Mouse (Mus musculus) small intestine, adult 2 months (tissue): Measurements from ENCODE around the gene Tmem219.

ENCODE experiments used
- CTCF ChIP-seq: fragments of 200-500 bp; IDR thresholded peaks from 2 replicates; pipeline ENCODE4 v1.5.1; 2012; ENCODE audit warnings: low read depth, mild to moderate bottlenecking, control low read depth, inconsistent platforms, low read length, moderate library complexity, mixed read lengths; ENCODE audit not compliant: insufficient replicate concordance, insufficient read length; ENCODE audit errors: extremely low read depth
- POLR2A ChIP-seq: fragments of 200-500 bp; IDR thresholded peaks from 2 replicates; pipeline ENCODE4 v1.6.1; 2012; ENCODE audit warnings: low read depth, mild to moderate bottlenecking, control low read depth, inconsistent platforms, low read length, moderate library complexity

DNA sequence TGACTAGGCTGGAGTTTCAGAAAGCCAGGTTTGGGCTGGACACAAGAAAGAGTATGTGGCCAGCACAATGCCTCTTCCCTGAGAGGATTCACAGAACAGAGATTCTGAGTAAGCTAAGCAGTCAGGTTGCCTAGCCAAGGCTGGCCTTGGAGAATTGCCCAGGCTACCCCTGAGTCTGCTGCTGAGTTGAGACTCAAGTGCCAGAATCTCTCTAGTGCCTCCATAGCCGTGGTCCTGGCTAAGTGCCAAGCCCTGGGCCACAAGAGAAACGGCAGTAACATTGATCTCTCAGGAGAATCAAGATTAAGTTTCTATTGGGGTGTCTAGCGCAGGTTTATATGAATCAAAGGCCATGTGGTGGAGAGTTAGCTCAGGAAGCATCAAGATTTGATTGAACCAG, 42.9 kb upstream of the Tmem219 start:
- TF ChIP-seq CTCF (no peak), POLR2A (no peak)
